Mouse (Mus musculus) adrenal gland, adult 2 months (tissue): ENCODE measurements around the gene Id3. TPM values are rescaled to one million over a fixed set of nuclear protein-coding genes. Genes with fewer than 3 reads are reported as not detected.
"Not testable (repeated sequence)": the region's sequence is repeated elsewhere in the genome, so short reads cannot be mapped to it uniquely, and the experiment has no call there.

ENCODE experiments used
- DNase-seq: peaks from one replicate; pipeline ENCODE4 v3.0.0; 2021
- long read RNA-seq: library from polyadenylated mRNA; stranded (forward); transcript quantifications from one replicate; pipeline ENCODE4 v2.0.0, GENCODE M21; 2021
- polyA plus RNA-seq: library from polyadenylated mRNA; depleted of rRNA; stranded (reverse); fragments of >200 nt; gene quantifications from 2 replicates; pipeline ENCODE4 v1.2.3, GENCODE M21; 2012; rRNA removed
- total RNA-seq, 2 experiments: library from RNA; stranded (reverse); gene quantifications; 2 replicates each; pipeline ENCODE4 v1.2.3; 2021

The Id3 gene
- 10 to 100 TPM; 31.5 to 70.5 TPM for total RNA-seq
- polyA plus RNA-seq: 235 and 298 TPM in 2 replicates
- long read RNA-seq, transcript Id3-201 (3 exons, 1,278 nt): major isoform, 64 of 78 reads
- long read RNA-seq, partial matches to known transcripts: 0 of 78 reads
- long read RNA-seq, other reads (novel, unspliced or antisense): 11 of 78 reads

GRCm38 (mm10) chr4:136143193-136143976 lies at the start of gene Id3:
Id3 (plus strand) TSS chr4:136143497.
- DNase-seq: peak; percentile 98

DNA sequence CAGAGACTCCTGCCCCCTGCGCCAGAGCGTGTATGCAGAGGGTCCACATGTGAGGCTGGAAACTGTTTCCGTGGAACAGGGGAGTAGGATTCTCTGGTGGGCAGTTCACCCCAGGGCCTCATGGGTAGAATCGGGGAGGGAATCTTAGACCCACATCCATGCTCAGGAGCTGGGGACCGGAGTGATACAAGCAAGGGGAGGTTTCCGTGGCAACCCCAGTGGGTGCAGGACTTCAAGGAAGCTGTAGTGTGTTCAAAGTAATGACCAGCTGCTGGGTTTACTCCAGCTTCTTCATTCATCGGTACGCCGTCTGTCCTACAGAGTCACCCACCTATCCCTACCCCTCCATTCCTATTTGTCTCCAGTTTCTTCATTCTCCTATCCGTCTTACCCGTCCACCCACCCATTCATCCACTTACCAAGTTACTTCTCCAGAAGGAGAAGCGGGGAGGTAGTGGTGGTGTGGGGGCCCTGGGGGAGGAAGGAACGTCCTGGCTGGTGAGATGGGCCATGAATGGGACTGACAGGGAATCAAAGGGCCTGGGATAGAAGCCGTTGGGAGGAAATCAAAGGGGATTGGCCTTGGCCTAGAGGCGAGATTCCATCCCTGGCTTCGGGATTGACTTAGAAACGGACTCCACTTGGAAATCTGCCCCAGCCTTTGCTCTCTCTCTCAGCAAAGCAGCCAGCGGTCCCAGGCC lies 48.6 kb upstream of the Id3 start:
- peak; percentile 62 for DNase-seq

GRCm38 (mm10) chr4:136095490-136096105 lies 47.7 kb upstream of the Id3 start:
- DNase-seq: no peak

DNA sequence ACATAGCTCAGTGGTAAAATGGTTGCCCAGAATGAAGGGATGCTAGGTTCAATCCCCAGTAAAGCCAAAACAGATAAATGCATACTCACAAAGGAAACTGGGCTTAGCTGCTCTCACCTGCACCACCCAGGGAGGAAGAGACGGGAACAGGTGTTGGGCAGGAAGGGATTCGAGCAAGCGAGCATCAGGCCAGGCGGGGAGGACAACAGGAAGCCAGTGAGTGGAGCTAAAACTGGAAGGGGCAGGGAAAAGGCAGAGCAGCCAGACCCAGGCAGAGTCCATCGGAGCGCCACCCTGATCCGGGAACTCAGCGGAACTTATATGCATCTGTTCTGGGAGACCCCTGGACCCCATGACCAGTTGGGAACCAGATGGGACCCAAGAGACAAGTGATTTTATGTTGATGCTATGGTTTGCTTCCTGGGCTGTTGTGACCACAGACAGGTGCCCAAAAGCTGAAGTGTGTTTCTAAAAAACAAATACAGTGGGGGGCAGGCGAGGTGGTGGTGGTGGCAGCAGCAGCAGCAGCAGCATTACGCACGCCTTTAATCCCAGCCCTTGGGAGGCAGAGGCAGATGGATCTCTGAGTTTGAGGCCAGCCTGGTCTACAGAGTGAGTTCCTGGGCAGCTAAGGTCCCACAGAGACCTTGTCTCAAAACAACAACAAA lies 46.7 kb upstream of the Id3 start:
- DNase-seq: no peak

DNA sequence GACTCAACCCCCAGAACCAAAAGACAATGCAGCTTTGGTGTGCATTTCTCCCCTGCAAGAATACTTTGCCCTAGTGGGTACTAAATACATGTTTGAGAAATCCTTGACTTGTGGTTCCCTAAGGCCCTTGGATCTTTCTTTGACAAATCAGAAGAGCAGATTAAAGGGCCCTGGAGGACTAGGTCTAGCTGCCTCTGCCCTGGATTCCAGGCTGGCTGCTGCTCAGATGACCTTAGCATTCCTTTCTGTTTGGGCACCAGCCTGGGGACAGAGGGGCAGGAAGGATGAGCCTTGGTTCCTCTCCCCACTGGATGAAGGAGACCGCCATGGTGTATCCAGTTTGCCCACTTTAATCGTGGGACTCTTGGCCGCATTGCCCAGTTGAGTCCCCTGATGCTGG lies 44.9 kb upstream of the Id3 start:
- peak; percentile 58 for DNase-seq

DNA sequence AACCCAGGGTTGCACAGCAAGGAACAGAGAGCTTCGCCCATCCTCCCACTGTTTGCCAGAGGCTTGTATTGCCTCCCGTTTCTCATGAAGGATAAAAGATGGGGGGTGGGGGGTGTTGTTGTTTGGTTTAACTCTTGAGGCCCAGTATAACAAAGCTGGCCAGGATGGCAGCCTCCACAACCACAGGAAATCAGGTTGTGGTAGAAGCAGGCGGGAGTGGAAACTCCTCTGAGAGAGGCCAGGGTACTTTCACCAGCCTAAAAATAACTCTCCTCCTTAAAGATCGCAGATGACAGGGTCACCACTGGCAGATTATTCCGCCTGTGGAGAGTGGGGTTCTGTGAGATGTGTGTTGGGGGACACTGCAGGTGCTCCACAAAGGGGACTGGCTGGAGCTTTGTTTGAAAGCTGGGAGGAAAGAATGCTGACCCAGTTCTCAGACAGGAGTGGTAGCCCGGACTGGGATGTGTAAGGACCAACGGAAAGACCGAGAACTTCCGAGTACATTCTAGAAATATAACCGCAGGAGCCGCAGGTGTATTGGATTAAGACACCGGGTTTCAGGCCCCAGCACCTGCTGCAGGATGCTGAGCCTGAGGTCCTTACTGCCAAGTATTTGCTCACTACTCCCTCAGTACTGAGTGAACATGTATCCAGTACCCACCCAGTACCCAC lies 42.8 kb upstream of the Id3 start:
- no peak for DNase-seq

DNA sequence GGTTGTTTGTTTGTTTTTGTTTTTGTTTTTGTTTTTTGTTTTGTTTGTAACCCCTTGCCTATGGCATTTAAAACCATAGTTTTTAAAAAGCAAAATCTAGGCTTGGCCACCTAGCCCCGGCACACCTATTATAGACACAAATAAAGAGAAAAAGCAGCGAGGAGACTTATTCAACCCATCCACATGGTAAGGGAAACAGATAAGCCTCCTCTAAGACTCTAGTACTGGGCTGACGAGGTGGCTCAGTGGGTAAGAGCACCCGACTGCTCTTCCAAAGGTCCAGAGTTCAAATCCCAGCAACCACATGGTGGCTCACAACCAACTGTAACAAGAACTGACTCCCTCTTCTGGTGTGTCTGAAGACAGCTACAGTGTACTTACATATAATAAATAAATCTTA lies 41.5 kb upstream of the Id3 start:
- DNase-seq: not testable (repeated sequence)

- DNase-seq: peak; percentile 55
These were observed 38.5 kb upstream of the Id3 start for GRCm38 (mm10) chr4:136104590-136105337.

GRCm38 (mm10) chr4:136106880-136107301 lies 36.4 kb upstream of the Id3 start:
- no peak for DNase-seq

DNA sequence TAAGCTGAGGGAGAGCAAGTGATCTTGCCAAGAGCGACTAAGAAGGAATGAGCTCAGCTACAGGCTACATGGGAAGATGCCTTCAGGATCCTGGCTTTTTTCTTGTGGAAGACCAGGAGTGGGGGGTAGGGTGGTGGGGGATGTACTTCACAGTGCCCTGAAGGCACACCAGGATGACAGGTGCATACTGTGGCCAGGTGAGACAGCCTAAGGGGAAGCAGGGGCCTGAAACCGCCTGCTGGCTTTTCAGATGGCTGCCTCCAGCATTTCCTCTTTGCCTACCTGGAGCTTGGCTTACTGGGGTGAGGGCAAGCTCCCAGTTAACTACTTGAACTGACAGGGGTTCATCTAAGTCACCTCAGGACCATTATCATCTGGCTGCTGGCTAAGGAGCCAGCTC lies 34.1 kb upstream of the Id3 start:
- DNase-seq: no peak

GRCm38 (mm10) chr4:136109941-136110900 lies 33.1 kb upstream of the Id3 start:
- DNase-seq: peak; percentile 78

DNA sequence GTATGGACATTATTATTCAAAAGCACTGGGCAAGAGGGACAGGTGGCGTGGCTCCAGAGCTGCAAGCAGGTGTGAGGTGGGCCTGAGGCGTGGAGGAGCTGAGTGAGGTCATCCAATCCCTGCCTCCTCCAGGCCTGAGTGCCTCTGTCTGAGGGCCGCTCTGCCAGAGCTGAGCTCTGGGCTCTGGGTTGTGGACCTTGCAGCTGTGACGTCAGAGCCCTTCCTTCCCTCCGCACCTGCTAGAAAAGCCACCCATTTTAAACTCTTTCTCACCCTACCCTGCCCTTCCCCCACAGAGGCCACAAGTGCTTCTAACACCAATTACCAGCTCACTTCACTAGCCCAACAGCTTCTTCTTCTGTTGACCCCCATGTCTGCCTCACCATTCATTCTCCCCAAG lies 31.0 kb upstream of the Id3 start:
- no peak for DNase-seq

- DNase-seq: peak; percentile 53
These were observed 28.6 kb upstream of the Id3 start for GRCm38 (mm10) chr4:136114747-136115146.

GRCm38 (mm10) chr4:136117022-136117421 lies 26.3 kb upstream of the Id3 start:
- DNase-seq: peak; percentile 90

DNA sequence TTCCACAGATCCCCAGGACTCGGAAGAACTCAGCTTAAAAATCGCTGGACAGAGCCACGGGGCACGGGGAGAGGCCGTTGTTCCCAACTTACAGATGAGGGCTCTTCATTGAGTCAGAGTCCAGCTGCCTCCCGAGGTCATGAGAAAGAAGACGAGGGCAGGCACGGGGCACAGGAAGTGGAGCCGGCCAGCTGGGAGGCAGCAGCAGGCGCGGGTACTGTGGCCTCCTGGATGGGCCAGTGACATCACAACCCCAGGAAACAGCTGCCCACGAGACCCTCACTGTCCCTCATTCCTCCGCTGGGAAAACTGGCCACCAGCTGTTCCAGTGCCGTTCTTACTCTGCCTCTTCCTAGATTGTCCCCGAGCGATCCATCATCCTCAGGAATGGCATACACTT lies 23.3 kb upstream of the Id3 start:
- DNase-seq: peak; percentile 56

DNA sequence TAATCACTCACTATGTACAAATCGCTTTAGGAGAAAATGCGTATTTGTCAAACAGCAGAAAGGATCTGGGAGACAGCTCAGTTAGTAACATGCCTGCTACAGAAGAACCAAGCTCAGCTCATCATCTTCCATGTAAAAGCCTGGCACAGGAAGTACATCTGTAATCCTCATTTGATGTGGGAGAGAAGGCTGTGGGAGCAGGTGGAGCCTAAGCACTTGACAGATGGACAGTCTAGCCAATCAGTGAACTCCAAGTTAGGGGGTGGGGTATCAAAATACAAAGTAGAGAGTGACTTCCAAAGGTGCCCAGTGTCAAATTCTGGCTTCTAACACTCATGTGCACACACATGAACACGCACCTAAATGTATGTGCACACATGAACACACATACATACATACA lies 22.1 kb upstream of the Id3 start:
- DNase-seq: no peak

DNA sequence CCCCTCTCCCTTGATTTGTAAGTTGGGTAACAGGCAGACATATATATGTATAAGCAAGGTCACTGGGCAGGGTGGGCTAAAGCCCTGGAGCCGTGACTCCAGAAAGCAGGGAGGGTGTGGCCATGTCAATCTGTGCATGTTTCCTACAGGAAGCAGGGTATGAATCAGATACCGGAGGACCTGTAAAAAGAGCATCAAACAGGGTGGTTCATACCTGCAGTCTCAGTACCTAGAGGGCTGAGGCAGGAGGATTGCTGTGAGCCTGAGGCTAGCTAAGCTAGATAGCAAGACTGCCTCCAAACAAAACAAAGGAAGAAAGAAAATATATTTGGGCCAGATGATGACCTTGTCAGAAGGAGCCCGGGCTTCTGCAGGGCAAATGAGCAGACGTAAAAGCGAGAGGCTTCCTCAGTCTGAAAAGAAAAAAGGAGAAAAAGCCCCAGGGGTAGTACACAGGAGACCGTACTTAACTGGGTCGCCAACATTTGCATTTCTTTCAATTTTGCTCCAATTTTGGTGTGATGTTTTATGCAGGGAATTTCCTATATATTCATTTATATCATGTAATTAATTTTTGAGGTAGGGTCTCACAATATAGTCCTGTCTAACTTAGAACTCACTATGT lies 21.3 kb upstream of the Id3 start:
- no peak for DNase-seq

DNA sequence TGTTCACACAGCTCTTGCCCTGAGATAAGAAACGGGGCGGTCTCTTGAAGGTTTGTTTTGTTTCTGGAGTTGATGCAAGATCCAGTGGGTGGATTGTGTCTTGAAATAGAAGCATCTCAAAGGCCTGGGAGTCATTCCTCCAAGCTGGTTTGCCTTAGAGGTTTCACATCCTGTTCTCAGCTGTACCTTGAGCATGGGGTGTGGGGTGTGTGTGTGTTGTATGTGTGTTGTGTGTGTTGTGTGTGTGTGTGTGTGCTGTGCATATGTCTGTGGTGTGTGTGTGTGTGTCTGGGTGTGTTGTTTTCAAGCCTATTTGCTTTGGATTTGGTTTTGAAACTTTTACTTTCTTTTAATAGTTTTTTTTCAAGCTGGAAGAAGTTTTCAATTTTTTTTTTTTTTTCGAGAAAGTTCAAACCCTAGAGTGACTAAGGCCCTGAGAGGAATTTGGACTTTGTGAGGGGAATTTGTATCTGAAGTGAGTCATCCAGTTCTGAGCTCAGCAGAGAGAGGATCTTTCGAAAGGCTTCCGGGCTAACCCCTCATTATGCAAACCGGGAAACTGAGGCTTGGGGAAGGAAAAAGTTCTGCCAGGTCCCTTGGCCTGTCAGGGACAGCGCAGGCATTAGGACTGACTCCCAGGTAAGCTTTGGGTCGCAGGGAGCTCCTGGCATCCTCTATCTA lies 20.0 kb upstream of the Id3 start:
- DNase-seq: peak; percentile 48

DNA sequence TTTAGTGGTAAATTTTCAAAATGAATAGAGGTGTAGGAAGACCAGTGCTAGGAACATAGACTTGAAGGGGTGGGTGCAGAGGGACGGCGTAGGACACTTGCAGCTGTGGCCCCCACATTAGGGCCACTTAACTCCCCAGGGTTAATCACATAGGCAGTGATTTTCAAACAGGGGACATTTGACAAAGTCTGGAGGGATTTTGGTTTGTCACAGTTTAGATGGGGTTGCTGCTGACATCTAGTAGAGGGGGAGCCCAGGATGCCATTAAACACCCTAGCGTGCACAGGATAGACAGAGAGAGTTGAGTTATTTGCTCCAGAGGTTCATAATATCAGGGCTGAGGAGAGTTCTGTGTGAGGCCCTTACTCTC lies 19.5 kb upstream of the Id3 start:
- no peak for DNase-seq
